In the genomic region with DNA sequence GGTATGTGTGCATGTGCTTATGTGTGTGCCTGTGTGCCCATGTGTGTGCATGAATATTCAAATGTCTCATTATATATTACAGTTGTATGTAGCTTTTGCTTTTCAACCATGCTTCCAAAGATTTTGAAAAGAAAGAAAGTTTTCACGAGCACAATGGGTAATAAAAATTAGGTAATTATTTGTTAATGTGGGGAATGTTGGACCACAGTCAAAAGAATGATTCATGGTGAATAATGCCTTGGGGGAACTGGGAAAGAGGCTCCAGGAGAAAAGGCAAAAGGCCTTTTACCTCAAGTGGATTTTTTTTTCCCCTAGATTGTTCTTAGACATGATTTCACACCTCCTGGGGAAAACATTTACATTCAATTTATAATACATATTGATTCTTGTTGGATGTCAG, we compare ENCODE assay signal across 21 mouse cellular contexts.
A peak's percentile ranks its signal among the peaks of the same experiment; 100 is the strongest.
DNase-seq lines count a peak whose midpoint lies in the region; ATAC-seq and TF ChIP-seq lines count a peak whose summit lies in the region.
"Had no signal": no experiment of that assay in that cellular context is flagged by ENCODE, and none has a peak within 500 bp of the region (broad histone marks: within the 10 kb centered on the region; RNA-seq: fewer than 3 reads in every experiment).

No protein-coding gene starts in this region.

- in situ Hi-C loops in Patski (cut with MboI; ENCODE audit: low pct_unique_long_range_greater_than_20kb), result no loop called here

- peak; percentile 77 for DNase-seq in Muller cell, postnatal 12 days (ENCODE audit: inconsistent ontology term)
- DNase-seq in Patski (ENCODE audit: low read depth, low spot score), result peak; percentile 51
- peak; percentile 8 for DNase-seq in fibroblast of lung, adult 2 months (ENCODE audit: low read depth)
- no peak for DNase-seq in gastrocnemius, adult 8-10 months (ENCODE audit: low spot score in 2 of 2)
- no peak for DNase-seq in ovary, adult 18-20 months (ENCODE audit: low spot score)
- DNase-seq in liver, result no peak
- DNase-seq in spleen, postnatal 10 days (ENCODE audit: low spot score in 2 of 2), result no peak
- DNase-seq: adrenal gland, adult 2 months; adrenal gland, postnatal 10 days; adrenal gland, postnatal 36 days; B cell, adult 2 months; cerebellum, adult 11-12 months; cerebellum, adult 2 months; cerebellum, adult 9-10 months; cerebellum, postnatal 10 days; cerebellum, postnatal 25 days had no signal

- TF ChIP-seq CTCF in Patski (IDR thresholded peaks at IDR 0.05), result no peak

- POLR2A ChIA-PET in Patski (lab: Charles Lee), result interaction anchor here (0.6 kb wide), 1 partner anchor 365 kb away, joined by 3 read pairs; no protein-coding TSS in a partner anchor

- CTCF ChIA-PET in Patski (lab: Charles Lee), result no interaction called here

- H3K27me3 ChIP-seq in Patski, result no peaks in the 10 kb centered on the region
- H3K27me3 ChIP-seq: CH12.LX; embryonic facial prominence, embryonic 12.5 days; forebrain, embryonic 13.5 days; forebrain, embryonic 15.5 days had no signal

- ATAC-seq in Patski, result no peak
- ATAC-seq: CD4-positive, CD25-positive, alpha-beta regulatory T cell, adult 4 months; forebrain, embryonic 13.5 days; forebrain, embryonic 15.5 days had no signal

Comparison
In these comparisons a context has a peak if more than half of its experiments do, and no peak if none do; other contexts are left out.
1. DNase-seq: peak in Muller cell, postnatal 12 days (single experiment), Patski (single experiment) and fibroblast of lung, adult 2 months (single experiment); none in gastrocnemius, adult 8-10 months (0 of 2), ovary, adult 18-20 months (single experiment), liver (single experiment) and spleen, postnatal 10 days (0 of 2).